ENCODE assay signal across 17 mouse cellular contexts in genomic region chr14:58511571-58511985, GRCm38 (mm10).
DNase-seq lines count a peak whose midpoint lies in the region; ATAC-seq and TF ChIP-seq lines count a peak whose summit lies in the region.
"Had no signal": no experiment of that assay in that cellular context is flagged by ENCODE, and none has a peak within 500 bp of the region (broad histone marks: within the 10 kb centered on the region; RNA-seq: fewer than 3 reads in every experiment).

No protein-coding gene starts in this region.

- peaks cover 14% of the 10 kb centered on the region for H3K4me1 ChIP-seq in heart, embryonic 12.5 days (replicated peaks)
- 0 out of 2 replicates have a peak, but pooled peaks cover 4% of the 10 kb centered on the region for H3K4me1 ChIP-seq in lung, embryonic 16.5 days (replicated peaks; ENCODE audit: control insufficient read depth, insufficient read depth, low read length)
- no peaks in the 10 kb centered on the region for H3K4me1 ChIP-seq in lung, postnatal 0 days (ENCODE audit: insufficient read depth, low read depth, low read length)
- peaks cover 15% of the 10 kb centered on the region for H3K4me1 ChIP-seq in kidney, embryonic 15.5 days
- H3K4me1 ChIP-seq: forebrain, embryonic 12.5 days; intestine, embryonic 15.5 days; liver, embryonic 12.5 days; midbrain, embryonic 10.5 days had no signal

- no peaks in the 10 kb centered on the region for H3K36me3 ChIP-seq in heart, embryonic 12.5 days
- no peaks in the 10 kb centered on the region for H3K36me3 ChIP-seq in lung, embryonic 16.5 days (ENCODE audit: control insufficient read depth, insufficient read depth, low read length)
- H3K36me3 ChIP-seq in lung, postnatal 0 days (ENCODE audit: insufficient read depth, low read length) = no peaks in the 10 kb centered on the region
- H3K36me3 ChIP-seq in kidney, embryonic 15.5 days = no peaks in the 10 kb centered on the region
- H3K36me3 ChIP-seq: forebrain, embryonic 12.5 days; hindbrain, embryonic 13.5 days; intestine, embryonic 15.5 days; liver, embryonic 12.5 days; midbrain, embryonic 10.5 days; neural tube, embryonic 13.5 days had no signal

- H3K27ac ChIP-seq in heart, embryonic 12.5 days (ENCODE audit: poor library complexity, severe bottlenecking) = no peak overlapping the region
- no peak overlapping the region; the same call in 1 of the 2 replicates for H3K27ac ChIP-seq in lung, embryonic 16.5 days (ENCODE audit: low read length)
- H3K27ac ChIP-seq in lung, postnatal 0 days (ENCODE audit: low read length) = no peak overlapping the region
- H3K27ac ChIP-seq in kidney, embryonic 15.5 days = no peak overlapping the region; the same call in 1 of the 2 replicates
- H3K27ac ChIP-seq: forebrain, embryonic 12.5 days; hindbrain, embryonic 13.5 days; intestine, embryonic 15.5 days; liver, embryonic 12.5 days; midbrain, embryonic 10.5 days; neural tube, embryonic 13.5 days had no signal

- H3K27me3 ChIP-seq in heart, embryonic 12.5 days (replicated peaks) = no peaks in the 10 kb centered on the region; the same call in 1 of the 2 replicates
- H3K27me3 ChIP-seq in lung, embryonic 16.5 days (ENCODE audit: control insufficient read depth, insufficient read depth, low read depth, low read length) = no peaks in the 10 kb centered on the region
- H3K27me3 ChIP-seq in lung, postnatal 0 days (replicated peaks; ENCODE audit: insufficient read depth, low read length) = no peaks in the 10 kb centered on the region
- no peaks in the 10 kb centered on the region for H3K27me3 ChIP-seq in kidney, embryonic 15.5 days
- H3K27me3 ChIP-seq: hindbrain, embryonic 13.5 days; intestine, embryonic 15.5 days; liver, embryonic 12.5 days; neural tube, embryonic 13.5 days had no signal

- H3K4me2 ChIP-seq in heart, embryonic 12.5 days = no peak overlapping the region
- H3K4me2 ChIP-seq in lung, embryonic 16.5 days (ENCODE audit: low read depth, low read length) = no peak overlapping the region
- H3K4me2 ChIP-seq in lung, postnatal 0 days (replicated peaks; ENCODE audit: low read depth, low read length) = no peak overlapping the region
- H3K4me2 ChIP-seq in kidney, embryonic 15.5 days = no peak overlapping the region
- H3K4me2 ChIP-seq: forebrain, embryonic 12.5 days; hindbrain, embryonic 13.5 days; intestine, embryonic 15.5 days; liver, embryonic 12.5 days; neural tube, embryonic 13.5 days had no signal

- ATAC-seq in heart, embryonic 12.5 days (ENCODE audit: insufficient number of reproducible peaks, low FRiP score) = no peak
- peak; percentile 43 for ATAC-seq in lung, embryonic 16.5 days (ENCODE audit: low read depth)
- ATAC-seq in lung, postnatal 0 days = no peak
- ATAC-seq in kidney, embryonic 15.5 days (replicated peaks; ENCODE audit: low FRiP score) = 0 out of 2 replicates have a peak, but pooled peaks have one; percentile 37
- ATAC-seq: intestine, embryonic 15.5 days; liver, embryonic 12.5 days had no signal

- H3K9ac ChIP-seq in heart, embryonic 12.5 days = no peak overlapping the region
- no peak overlapping the region for H3K9ac ChIP-seq in lung, embryonic 16.5 days (ENCODE audit: low read length)
- H3K9ac ChIP-seq in lung, postnatal 0 days (replicated peaks; ENCODE audit: low read depth) = no peak overlapping the region
- H3K9ac ChIP-seq in kidney, embryonic 15.5 days = no peak overlapping the region
- H3K9ac ChIP-seq: forebrain, embryonic 12.5 days; hindbrain, embryonic 13.5 days; intestine, embryonic 15.5 days; liver, embryonic 12.5 days; neural tube, embryonic 13.5 days had no signal

- WGBS in heart, embryonic 12.5 days = 60% methylated on average over 4 of the region's 4 CpGs
- WGBS in lung, embryonic 16.5 days = 29% methylated on average over 4 of the region's 4 CpGs
- 33% methylated on average over 4 of the region's 4 CpGs for WGBS in lung, postnatal 0 days
- WGBS in kidney, embryonic 15.5 days = 51% methylated on average over 4 of the region's 4 CpGs

- H3K4me3 ChIP-seq in heart, embryonic 12.5 days = no peak overlapping the region
- no peak overlapping the region for H3K4me3 ChIP-seq in lung, embryonic 16.5 days (ENCODE audit: low read length)
- no peak overlapping the region for H3K4me3 ChIP-seq in lung, postnatal 0 days (ENCODE audit: low read depth, low read length)
- no peak overlapping the region for H3K4me3 ChIP-seq in kidney, embryonic 15.5 days (replicated peaks)
- H3K4me3 ChIP-seq: forebrain, embryonic 12.5 days; hindbrain, embryonic 13.5 days; intestine, embryonic 15.5 days; liver, embryonic 12.5 days; midbrain, embryonic 10.5 days; neural tube, embryonic 13.5 days had no signal

- DNase-seq in heart, adult 11 months = peak; percentile 85
- no peak for DNase-seq in lung, postnatal 0 days (ENCODE audit: low spot score)
- DNase-seq in testis, postnatal 14 days (ENCODE audit: low spot score) = no peak
- DNase-seq in adrenal gland, postnatal 4 days (ENCODE audit: low spot score in 2 of 2) = no peak
- DNase-seq: cerebellum, adult 8-10 months; embryo, embryonic 11 days; lung, postnatal 10 days; right cerebral cortex, postnatal 4 days had no signal

- TF ChIP-seq EP300 in lung, postnatal 0 days (IDR thresholded peaks at IDR 0.05) = no peak

- H3K9me3 ChIP-seq in heart, embryonic 12.5 days (replicated peaks) = no peaks in the 10 kb centered on the region
- H3K9me3 ChIP-seq in lung, embryonic 16.5 days (ENCODE audit: control insufficient read depth, low read length) = no peaks in the 10 kb centered on the region
- no peaks in the 10 kb centered on the region for H3K9me3 ChIP-seq in lung, postnatal 0 days (ENCODE audit: low read length)
- H3K9me3 ChIP-seq in kidney, embryonic 15.5 days (replicated peaks) = no peaks in the 10 kb centered on the region
- H3K9me3 ChIP-seq: forebrain, embryonic 12.5 days; hindbrain, embryonic 13.5 days; intestine, embryonic 15.5 days; liver, embryonic 12.5 days; midbrain, embryonic 10.5 days; neural tube, embryonic 13.5 days had no signal

- TF ChIP-seq CTCF in lung, postnatal 0 days (IDR thresholded peaks at IDR 0.05) = no peak

Comparison
In these comparisons a context has a peak if more than half of its experiments do, and no peak if none do; other contexts are left out.
1. ATAC-seq: peak in lung, embryonic 16.5 days (single experiment) and kidney, embryonic 15.5 days (single experiment); none in heart, embryonic 12.5 days (single experiment) and lung, postnatal 0 days (single experiment).